Mouse (Mus musculus) G1E-ER4 (cell line): Measurements from ENCODE around the gene Apoc3. TPM values are rescaled to one million over a fixed set of nuclear protein-coding genes. Genes with fewer than 3 reads are reported as not detected.

ENCODE experiments used
- GATA1 ChIP-seq: IDR thresholded peaks from one replicate; pipeline ENCODE4 v1.8.0; 2012; ENCODE audit warnings: low read length, inconsistent platforms
- polyA plus RNA-seq: library from polyadenylated mRNA; stranded (reverse); fragments of >175 nt; gene quantifications from 2 replicates; pipeline ENCODE4 v1.2.3, GENCODE M21; 2012

The Apoc3 gene
- polyA plus RNA-seq, 1 experiment = not detected

DNA sequence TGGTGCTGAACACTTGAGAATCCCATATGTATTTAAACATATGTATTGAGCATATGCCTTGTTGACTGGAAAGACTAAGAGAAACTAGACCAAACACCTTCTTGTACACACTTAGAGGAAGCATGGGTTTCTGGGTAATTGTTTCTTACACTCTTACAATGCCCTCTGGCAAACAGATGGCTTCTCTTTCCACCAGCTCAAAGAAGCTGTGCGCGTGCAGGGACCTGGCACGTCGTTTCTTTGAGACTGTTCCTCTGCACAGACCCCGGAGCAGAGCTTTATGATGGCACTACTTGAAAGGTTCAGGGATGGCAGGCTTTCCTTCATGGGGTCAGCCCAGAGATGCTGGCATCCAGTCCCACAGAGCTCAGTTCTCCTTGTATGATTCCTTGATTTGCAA lies 46.5 kb downstream of the Apoc3 start:
- no peak for TF ChIP-seq GATA1

DNA sequence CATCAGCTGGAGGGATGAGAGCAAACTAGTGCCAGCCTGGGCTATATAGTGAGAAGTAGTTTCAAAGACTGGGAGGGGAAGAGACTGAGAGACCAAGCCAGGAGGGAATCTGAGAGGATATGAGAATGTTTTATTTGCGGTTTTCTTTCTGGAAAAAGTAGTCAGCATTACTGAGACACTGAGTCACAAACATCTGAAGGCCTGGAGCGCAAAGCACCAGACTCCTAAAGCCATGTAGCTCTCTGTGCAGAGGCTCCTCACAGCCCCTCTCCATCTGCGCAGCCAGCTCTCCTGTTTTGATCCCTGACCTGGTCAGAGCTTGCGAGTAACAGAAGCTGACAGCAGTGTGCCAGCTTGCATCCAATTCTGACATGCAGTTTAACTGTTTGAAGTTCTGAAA lies 47.1 kb downstream of the Apoc3 start:
- TF ChIP-seq GATA1 = no peak

GRCm38 (mm10) chr9:46186387-46186786 lies 49.0 kb downstream of the Apoc3 start:
- no peak for TF ChIP-seq GATA1

- no peak for TF ChIP-seq GATA1
Observed at GRCm38 (mm10) chr9:46185191-46185590, 50.2 kb downstream of the Apoc3 start.

GRCm38 (mm10) chr9:46184542-46184941 lies 50.9 kb downstream of the Apoc3 start:
- TF ChIP-seq GATA1 = no peak

Other genes starting within 250 kb of the Apoc3 start
- gene Pafah1b2, start 222.9 kb downstream of the Apoc3 start, polyA plus RNA-seq = 154 and 210 TPM in 2 replicates
- 41.0 and 45.4 TPM in 2 replicates for gene Sik3, start 222.8 kb downstream of the Apoc3 start, polyA plus RNA-seq
- gene Apoa1, start 7.1 kb downstream of the Apoc3 start, polyA plus RNA-seq = 0.17 and 0.26 TPM in 2 replicates
- gene Apoa4, start 5.1 kb upstream of the Apoc3 start, polyA plus RNA-seq = not detected in 2 replicates
- gene Apoa5, start 33.0 kb upstream of the Apoc3 start, polyA plus RNA-seq = not detected in 2 replicates
- 36.6 and 47.4 TPM in 2 replicates for gene Zpr1, start 37.4 kb upstream of the Apoc3 start, polyA plus RNA-seq
- 18.0 and 23.5 TPM in 2 replicates for gene Bud13, start 47.4 kb upstream of the Apoc3 start, polyA plus RNA-seq
- not detected in 2 replicates for gene 4931429L15Rik, start 84.3 kb upstream of the Apoc3 start, polyA plus RNA-seq